Mouse (Mus musculus): ENCODE measurements around the gene Plpp6. TPM values are rescaled to one million over a fixed set of nuclear protein-coding genes. Genes with fewer than 3 reads are reported as not detected.
"Not testable (repeated sequence)": the region's sequence is repeated elsewhere in the genome, so short reads cannot be mapped to it uniquely, and the experiment has no call there.

Gene Plpp6
- polyA plus RNA-seq, 1 experiment from 2014 or later = 6.4 TPM

DNA sequence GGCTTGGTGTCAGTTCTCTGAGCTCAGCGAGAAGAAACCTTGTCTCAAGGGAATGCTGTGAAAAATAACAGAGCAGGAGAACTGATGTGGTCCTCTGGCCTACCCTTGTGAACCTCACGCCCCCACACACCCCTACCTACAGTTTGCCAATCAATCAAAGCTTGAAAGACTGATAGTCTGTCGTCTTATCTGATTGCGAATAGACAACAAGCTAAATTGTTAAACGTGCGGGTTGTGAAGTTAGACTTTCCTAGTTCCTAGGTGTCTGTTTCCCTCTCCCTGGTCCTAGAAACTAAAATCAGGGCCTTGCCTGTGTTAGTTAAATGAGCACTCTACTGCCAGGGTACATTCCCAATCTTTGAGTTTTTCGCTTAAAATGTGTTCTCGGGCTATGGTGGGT lies 25.8 kb downstream of the Plpp6 start:
- ATAC-seq (ENCODE audit: insufficient number of reproducible peaks, insufficient read depth, low FRiP score, low TSS enrichment, low read depth) = no peak
- peak overlapping the region; percentile 73 for H3K4me3 ChIP-seq
- no peaks in the 10 kb centered on the region for H3K9me3 ChIP-seq
- H3K27me3 ChIP-seq = no peaks in the 10 kb centered on the region
- H3K36me3 ChIP-seq = peaks cover 14% of the 10 kb centered on the region
- H3K27ac ChIP-seq = peak overlapping the region; percentile 86
- H3K4me1 ChIP-seq = peaks cover 15% of the 10 kb centered on the region
- peak overlapping the region; percentile 89 for H3K9ac ChIP-seq
- H3K4me2 ChIP-seq = peak overlapping the region; percentile 79
- 75% methylated on average over 8 of the region's 8 CpGs for WGBS

DNA sequence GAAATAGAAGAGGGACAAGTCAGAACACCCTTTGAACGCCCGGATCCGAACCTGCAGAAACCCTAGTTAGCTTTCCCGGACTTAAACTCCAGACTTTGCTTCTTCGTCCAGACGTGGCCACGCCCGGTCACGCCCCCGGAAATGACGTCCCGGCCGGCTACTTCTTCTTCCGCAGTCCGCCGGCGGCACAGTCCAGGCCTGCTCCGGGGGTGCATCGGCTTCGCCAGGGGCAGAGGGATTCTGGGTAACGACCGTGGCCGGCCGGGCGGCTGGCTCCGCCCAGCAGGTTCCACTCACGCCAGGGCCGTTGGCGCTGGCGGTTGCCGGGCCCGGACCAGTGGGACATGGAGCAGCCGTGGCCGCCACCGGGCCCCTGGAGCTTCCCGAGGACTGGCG lies 26.4 kb downstream of the Plpp6 start, which contains the start of gene Cdc37l1:
Gene Cdc37l1 (plus strand): TSS at position 159 of the 396 bp plus-strand sequence.
- under 1% methylated on average over 37 of the region's 37 CpGs for WGBS
- Histone ChIP-seq H3K27ac (peak within 1 kb of the TSS; percentile 86), H3K4me1 (peaks cover 15% of the 10 kb centered on the region)

DNA sequence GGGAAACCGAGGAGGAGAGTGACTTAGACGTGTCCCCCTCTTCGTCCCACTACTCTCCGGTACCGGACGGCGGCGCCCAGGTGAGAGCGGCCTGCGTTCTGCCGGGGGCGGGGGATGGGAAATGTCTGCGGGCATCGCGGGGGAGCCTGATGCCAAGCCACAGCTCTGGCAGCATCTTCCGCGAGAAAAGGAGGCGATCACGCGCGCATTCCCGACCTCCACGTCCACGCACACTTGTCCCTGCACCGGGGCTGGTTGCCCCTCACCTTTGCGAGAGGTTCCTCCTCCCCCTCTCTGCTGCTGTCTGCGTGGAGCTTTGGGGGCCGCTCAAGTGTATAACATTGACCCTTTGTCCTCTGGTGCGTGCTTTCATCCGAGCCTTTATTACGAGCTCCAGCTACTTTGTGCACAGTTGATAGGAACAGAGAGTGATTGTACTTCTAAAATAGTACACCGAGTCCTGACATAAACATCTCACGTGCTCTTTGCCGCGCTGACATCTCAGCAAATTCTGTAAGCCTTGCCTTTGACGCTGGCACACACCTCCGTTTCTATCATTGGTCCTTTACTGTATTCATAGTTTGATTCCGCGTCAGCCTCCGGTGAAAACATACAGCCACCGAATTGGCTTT lies 27.0 kb downstream of the Plpp6 start:
- H3K9me3 ChIP-seq = no peaks in the 10 kb centered on the region
- WGBS = under 1% methylated on average over 37 of the region's 41 CpGs
- H3K27ac ChIP-seq = peak overlapping the region; percentile 86
- no peaks in the 10 kb centered on the region for H3K27me3 ChIP-seq
- H3K4me2 ChIP-seq = peak overlapping the region; percentile 79
- peaks cover 26% of the 10 kb centered on the region for H3K36me3 ChIP-seq
- peak overlapping the region; percentile 89 for H3K9ac ChIP-seq
- H3K4me1 ChIP-seq = peaks cover 15% of the 10 kb centered on the region
- peak; percentile 59; the same call in 1 of the 2 replicates for ATAC-seq (ENCODE audit: insufficient number of reproducible peaks, insufficient read depth, low FRiP score, low TSS enrichment, low read depth)
- peak overlapping the region; percentile 73 for H3K4me3 ChIP-seq

More for the DNA sequence above, 26.4 kb downstream of the Plpp6 start, which contains the start of gene Cdc37l1:
- Histone ChIP-seq H3K36me3 (peaks cover 21% of the 10 kb centered on the region), H3K4me3 (peak within 1 kb of the TSS; percentile 73), H3K27me3 (no peaks in the 10 kb centered on the region), H3K4me2 (peak within 1 kb of the TSS; percentile 79), H3K9ac (peak within 1 kb of the TSS; percentile 89), H3K9me3 (no peaks in the 10 kb centered on the region)
- ATAC-seq (ENCODE audit: insufficient number of reproducible peaks, insufficient read depth, low FRiP score, low TSS enrichment, low read depth) = peak; percentile 96

DNA sequence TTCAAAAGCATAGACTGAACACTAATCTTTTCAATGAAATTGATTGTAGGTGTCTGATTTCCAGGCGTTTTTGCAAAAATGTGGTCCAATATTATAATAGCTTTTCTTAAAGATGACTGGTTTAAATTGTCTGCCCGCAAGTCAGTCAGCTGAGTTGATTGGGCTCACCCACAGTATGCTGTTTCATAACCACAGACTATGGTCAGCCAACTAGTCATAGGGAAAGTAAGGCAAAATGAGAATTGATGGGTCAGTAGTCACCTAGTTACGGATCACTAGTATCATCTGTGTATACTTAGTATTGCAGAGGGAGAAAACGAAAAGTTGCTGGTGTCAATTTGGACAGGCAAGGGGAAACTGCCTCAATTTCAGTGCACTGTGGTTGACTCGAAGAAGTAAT lies 27.6 kb downstream of the Plpp6 start:
- Histone ChIP-seq H3K36me3 (peaks cover 32% of the 10 kb centered on the region), H3K9me3 (no peaks in the 10 kb centered on the region), H3K4me1 (peaks cover 15% of the 10 kb centered on the region), H3K4me3 (peak overlapping the region; percentile 73), H3K27ac (no peak overlapping the region), H3K27me3 (no peaks in the 10 kb centered on the region), H3K9ac (peak overlapping the region; percentile 89; the same call in 1 of the 2 replicates), H3K4me2 (peak overlapping the region; percentile 79)
- 61% methylated on average over 5 of the region's 5 CpGs for WGBS
- no peak for ATAC-seq (ENCODE audit: insufficient number of reproducible peaks, insufficient read depth, low FRiP score, low TSS enrichment, low read depth)

DNA sequence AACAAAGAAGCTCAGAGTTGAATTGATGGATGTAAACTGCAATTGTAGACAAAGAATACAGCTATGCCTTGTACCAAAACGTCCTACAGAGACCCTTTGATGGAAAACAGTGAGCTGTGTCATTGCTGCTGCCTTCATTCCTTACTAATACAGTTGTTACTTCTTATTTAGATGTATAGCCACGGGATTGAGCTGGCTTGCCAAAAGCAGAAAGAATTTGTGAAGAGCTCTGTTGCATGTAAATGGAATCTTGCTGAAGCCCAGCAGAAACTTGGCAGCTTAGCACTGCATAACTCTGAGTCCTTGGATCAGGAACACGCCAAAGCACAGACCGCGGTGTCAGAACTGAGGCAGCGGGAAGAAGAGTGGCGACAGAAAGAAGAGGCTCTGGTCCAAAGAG lies 31.1 kb downstream of the Plpp6 start:
- 83% methylated on average over 7 of the region's 7 CpGs for WGBS
- no peak overlapping the region for H3K4me3 ChIP-seq
- H3K4me1 ChIP-seq = peaks cover 8% of the 10 kb centered on the region
- ATAC-seq (ENCODE audit: insufficient number of reproducible peaks, insufficient read depth, low FRiP score, low TSS enrichment, low read depth) = no peak
- H3K9me3 ChIP-seq = no peaks in the 10 kb centered on the region
- H3K36me3 ChIP-seq = peaks cover 45% of the 10 kb centered on the region
- no peak overlapping the region for H3K9ac ChIP-seq
- H3K27ac ChIP-seq = no peak overlapping the region
- no peak overlapping the region for H3K4me2 ChIP-seq
- no peaks in the 10 kb centered on the region for H3K27me3 ChIP-seq

DNA sequence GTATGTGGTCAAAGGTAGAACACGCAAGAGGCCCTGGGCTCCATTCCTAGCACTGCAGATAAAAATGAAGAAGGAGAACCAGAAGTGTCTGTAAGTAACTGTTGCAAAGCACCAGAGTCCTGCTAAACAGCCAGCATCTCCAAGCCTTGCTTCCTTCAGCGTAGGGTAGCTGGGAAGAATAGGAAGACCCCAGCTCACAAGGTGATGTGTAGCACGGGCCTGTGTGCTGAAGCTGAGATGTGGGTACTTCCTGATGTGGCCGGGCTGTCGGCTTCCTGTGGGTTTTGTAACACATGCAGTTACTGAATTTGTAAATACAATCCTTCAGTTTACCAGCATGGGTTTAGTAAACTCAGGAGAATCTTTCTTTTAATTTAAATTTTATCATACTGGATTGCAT lies 31.6 kb downstream of the Plpp6 start:
- H3K4me1 ChIP-seq = peaks cover 8% of the 10 kb centered on the region
- H3K9me3 ChIP-seq = no peaks in the 10 kb centered on the region
- ATAC-seq (ENCODE audit: insufficient number of reproducible peaks, insufficient read depth, low FRiP score, low TSS enrichment, low read depth) = no peak
- WGBS = 89% methylated on average over 5 of the region's 5 CpGs
- no peak overlapping the region for H3K9ac ChIP-seq
- no peaks in the 10 kb centered on the region for H3K27me3 ChIP-seq
- no peak overlapping the region for H3K4me2 ChIP-seq
- H3K4me3 ChIP-seq = no peak overlapping the region
- peaks cover 50% of the 10 kb centered on the region for H3K36me3 ChIP-seq
- H3K27ac ChIP-seq = no peak overlapping the region

DNA sequence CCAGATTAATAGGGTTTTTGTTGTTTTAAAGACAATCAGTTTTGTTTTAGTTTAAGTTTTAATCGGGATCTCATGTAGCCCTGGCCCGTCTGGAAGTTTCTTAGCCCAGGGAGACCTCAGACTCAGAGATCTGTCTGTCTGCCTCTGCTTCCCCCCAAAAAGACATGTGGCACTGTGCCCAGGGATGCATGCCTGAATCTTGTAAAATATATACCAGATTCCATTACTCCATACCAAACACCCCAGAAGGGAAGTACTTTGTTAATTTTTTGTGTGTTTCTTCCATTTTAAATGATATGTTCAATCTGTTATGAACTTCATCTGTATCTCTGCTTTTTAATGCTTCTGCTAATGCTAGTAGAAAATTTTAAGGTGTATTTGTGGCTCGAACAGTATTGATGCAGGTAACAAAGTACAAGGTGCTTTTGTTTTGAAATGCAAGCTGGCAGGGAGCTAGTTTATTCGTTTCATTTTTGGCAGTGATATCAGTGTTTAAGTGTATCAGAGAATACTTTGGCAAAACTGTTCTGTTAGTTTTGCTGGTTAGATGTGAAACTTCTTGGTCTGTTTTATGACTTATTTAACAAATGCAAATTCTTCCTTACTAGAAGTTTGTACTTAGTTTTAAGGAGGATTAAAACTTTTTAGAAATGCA lies 34.4 kb downstream of the Plpp6 start:
- WGBS = 78% methylated on average over 4 of the region's 4 CpGs
- H3K4me2 ChIP-seq = no peak overlapping the region
- H3K27me3 ChIP-seq = no peaks in the 10 kb centered on the region
- peaks cover 73% of the 10 kb centered on the region for H3K36me3 ChIP-seq
- H3K4me3 ChIP-seq = no peak overlapping the region
- no peak overlapping the region for H3K27ac ChIP-seq
- no peaks in the 10 kb centered on the region for H3K9me3 ChIP-seq
- no peak for ATAC-seq (ENCODE audit: insufficient number of reproducible peaks, insufficient read depth, low FRiP score, low TSS enrichment, low read depth)
- H3K9ac ChIP-seq = no peak overlapping the region
- no peaks in the 10 kb centered on the region for H3K4me1 ChIP-seq

DNA sequence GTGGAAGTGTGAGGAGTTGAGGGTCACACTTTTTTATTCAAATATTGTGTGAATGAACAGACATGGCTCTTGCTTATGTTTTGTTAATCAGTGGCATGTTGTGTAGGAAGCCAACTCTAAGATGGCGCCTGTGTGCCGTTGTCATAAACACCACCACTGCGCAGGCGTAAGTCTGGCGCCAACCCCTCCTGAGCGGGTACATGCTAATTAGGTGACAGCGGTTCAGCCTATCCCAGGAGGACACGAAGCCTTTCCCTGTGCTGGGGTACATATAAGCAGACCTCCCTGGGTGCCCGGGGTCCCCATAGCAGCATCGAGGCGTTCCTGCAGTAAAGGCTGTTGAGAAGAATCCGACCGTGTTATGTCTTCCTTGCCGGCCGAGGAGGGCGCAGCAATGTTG lies 36.6 kb downstream of the Plpp6 start:
- ATAC-seq (ENCODE audit: insufficient number of reproducible peaks, insufficient read depth, low FRiP score, low TSS enrichment, low read depth); H3K9me3 ChIP-seq; H3K9ac ChIP-seq; H3K27me3 ChIP-seq; H3K27ac ChIP-seq; H3K4me3 ChIP-seq; H3K4me2 ChIP-seq; H3K4me1 ChIP-seq: not testable (repeated sequence)
- 96% methylated on average over 16 of the region's 16 CpGs for WGBS
- H3K36me3 ChIP-seq = peaks cover 61% of the 10 kb centered on the region

DNA sequence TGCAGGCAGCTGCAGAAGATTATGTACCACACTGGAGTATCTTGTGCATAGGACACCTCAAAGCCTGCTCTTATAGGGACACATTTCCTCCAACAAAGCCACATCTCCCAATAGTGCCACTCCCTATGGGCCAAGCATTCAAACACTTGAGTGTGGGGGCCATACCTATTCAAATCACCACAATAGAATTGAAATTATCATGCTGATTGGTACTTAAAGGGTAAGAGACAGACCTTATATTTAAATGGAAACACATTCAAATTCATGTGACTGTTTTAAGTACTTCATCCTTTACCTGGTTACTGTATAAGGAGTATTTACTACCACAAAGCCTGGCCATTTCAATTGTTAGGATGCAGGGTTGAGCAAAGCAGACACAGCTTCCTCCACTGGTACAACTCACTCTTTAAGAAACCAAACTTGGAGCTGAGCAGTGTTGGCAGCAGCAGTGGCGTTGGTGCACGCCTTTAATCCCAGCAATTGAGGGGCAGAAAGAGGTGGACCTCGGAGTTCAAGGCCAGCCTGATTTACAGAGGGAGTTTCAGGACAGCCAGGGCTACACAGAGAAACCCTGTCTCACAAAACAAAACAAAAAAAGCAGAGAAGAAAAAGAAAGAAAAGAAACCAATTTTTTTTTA lies 44.4 kb downstream of the Plpp6 start:
- Histone ChIP-seq H3K27me3 (no peaks in the 10 kb centered on the region), H3K9ac (no peak overlapping the region), H3K27ac (no peak overlapping the region), H3K4me3 (no peak overlapping the region), H3K4me1 (no peaks in the 10 kb centered on the region), H3K36me3 (peaks cover 64% of the 10 kb centered on the region), H3K9me3 (no peaks in the 10 kb centered on the region), H3K4me2 (no peak overlapping the region)
- 89% methylated on average over 3 of the region's 3 CpGs for WGBS
- ATAC-seq (ENCODE audit: insufficient number of reproducible peaks, insufficient read depth, low FRiP score, low TSS enrichment, low read depth) = no peak

DNA sequence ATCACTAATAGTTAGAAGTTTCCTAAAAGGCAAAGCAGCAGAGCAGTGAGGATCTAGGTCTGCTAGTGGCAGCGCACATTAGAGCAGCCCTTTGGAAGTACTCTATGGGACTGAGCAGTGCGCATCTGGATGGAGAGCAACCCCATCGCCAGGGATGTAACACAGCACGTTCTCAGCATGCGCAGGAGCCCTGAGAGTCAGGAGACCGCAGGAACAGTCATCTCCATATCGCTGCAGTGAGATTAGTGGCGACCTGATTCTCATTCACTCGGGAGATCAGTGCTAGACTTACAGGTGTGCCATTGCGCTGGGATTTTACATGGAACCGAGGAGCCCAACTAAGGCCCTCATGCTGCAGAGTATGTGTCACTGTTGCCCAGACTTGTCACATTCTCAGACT lies 45.3 kb downstream of the Plpp6 start:
- Histone ChIP-seq H3K27me3 (no peaks in the 10 kb centered on the region), H3K27ac (no peak overlapping the region), H3K4me3 (no peak overlapping the region), H3K9me3 (no peaks in the 10 kb centered on the region), H3K9ac (no peak overlapping the region), H3K36me3 (peaks cover 70% of the 10 kb centered on the region), H3K4me1 (no peaks in the 10 kb centered on the region), H3K4me2 (no peak overlapping the region)
- no peak for ATAC-seq (ENCODE audit: insufficient number of reproducible peaks, insufficient read depth, low FRiP score, low TSS enrichment, low read depth)
- 94% methylated on average over 11 of the region's 11 CpGs for WGBS

DNA sequence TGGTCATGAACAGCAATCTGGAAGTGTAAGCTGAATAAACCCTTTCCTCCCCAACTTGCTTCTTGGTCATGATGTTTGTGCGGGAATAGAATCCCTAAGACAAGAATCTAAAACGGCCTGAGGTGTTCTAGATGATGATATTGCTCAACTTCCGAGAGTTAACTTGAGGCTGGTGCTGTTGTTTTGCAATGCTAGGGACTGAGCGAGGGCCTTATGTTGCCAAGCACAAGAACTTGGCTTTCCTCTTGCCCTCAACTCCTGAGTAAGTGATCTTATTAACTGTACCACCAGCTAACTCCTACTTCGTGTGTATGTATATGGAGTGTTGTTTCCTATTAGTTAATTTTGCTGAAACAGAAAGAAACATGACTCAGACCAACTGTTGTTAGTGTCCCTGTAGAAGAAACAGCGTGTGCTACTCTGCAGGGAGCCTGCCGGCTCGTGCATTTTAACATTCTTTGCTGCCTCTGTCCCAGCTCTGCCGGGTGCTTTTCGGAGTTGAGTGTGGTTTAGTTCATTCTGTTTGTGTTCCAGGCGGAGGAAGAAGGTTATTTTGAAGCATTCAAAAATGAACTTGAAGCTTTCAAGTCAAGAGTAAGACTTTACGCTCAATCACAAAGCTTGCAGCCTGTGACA lies 47.7 kb downstream of the Plpp6 start:
- ATAC-seq (ENCODE audit: insufficient number of reproducible peaks, insufficient read depth, low FRiP score, low TSS enrichment, low read depth) = no peak
- WGBS = 88% methylated on average over 12 of the region's 12 CpGs
- Histone ChIP-seq H3K27ac (no peak overlapping the region), H3K4me2 (no peak overlapping the region), H3K27me3 (no peaks in the 10 kb centered on the region), H3K9me3 (no peaks in the 10 kb centered on the region), H3K9ac (no peak overlapping the region), H3K4me1 (no peaks in the 10 kb centered on the region), H3K36me3 (peaks cover 72% of the 10 kb centered on the region), H3K4me3 (no peak overlapping the region)
